Mouse (Mus musculus): ENCODE results near the gene Rlf. TPM values are rescaled to one million over a fixed set of nuclear protein-coding genes. Genes with fewer than 3 reads are reported as not detected.

Rlf gene
- polyA plus RNA-seq (2017; shearing (Covaris generic)) = 10 to 100 TPM; 35.4 to 44.6 TPM

DNA sequence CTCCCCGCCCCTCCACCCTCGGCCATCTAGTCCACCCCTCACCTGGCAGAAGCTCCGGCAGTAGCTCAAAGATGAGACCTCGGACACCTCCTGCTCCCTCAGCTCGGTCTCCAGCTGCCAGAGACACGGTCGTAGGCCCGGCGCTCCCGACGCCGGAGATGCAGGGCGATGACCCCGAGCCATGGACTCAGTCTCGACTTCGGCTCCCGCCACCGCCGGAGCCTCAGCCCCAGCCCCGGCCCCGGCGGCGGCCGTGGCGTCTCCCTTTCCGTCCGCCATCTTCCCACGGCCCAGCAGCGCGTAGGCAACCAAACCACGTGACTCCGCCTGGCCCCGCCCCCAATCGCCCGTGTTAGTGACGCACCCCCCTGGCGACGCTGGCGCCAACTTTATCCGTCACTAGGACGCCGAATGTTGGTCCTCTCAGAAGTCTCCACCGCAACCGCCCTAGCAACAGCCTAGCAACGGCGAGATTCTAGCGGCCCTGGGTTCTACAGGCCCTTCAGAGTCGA, at the start of gene Rlf:
TSS of gene Rlf (minus strand) at position 292 of the 512 bp plus-strand sequence.

DNA sequence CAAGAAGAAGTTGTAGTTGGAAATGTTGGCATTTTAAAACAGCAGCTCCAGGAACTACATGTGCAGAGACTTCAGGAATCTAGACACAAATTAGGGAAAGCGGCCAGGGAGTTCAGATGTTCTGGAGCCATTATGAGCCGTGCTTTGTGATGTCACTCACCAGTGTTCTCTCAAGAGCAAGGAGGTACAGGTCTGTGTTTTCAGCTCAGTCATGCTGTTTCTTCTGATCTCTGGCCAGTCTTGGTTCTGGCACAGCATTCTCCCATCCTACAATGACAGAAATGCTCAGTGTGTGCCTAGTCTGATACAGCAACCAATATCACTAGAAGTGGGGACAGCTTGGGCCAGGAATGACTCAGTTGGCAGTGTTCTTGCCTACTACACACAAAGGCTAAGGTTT, 105.8 kb downstream of the Rlf start, which contains the start of gene Tmco2:
TSS of gene Tmco2 (minus strand) at position 101 of the 400 bp plus-strand sequence.

DNA sequence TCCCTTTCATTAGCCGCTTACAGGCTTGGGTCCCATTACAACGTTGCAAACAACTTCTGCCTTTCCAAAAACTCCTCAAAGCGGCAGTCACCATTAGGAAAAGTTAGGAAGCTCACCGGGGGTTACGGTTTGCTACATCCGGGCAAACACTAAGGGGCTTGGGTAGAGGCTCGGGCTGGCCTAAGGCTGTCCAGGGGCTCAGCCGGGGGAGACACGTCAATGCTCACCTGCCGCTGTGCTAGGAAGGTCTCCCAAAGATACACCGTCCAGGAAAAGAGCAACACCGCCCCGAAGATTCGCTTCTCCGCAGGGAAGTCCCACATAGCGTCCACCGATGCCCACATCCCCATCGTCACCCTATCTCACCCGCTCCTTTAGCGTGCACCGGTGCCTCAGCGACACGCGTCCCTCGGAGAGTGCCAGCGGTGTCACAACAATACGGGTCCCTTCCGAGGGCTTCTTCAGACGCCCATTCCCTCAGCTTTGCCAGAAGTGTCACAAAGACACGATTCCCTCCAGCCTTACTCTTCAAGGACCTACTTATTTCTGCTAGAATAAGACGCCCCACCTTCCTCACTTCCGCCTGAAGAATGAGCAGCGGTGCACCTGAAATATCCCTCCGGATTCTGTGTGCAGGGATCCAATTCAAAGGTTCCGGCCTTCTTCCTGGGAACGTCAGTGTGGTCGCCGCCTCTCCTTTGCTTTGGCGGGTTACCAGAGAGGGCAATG, 117.1 kb downstream of the Rlf start, which contains the start of gene Zmpste24:
TSS of gene Zmpste24 (minus strand) at position 592 of the 729 bp plus-strand sequence.

Other genes starting within 250 kb of the Rlf start
- gene Smap2, start 197.8 kb downstream of the Rlf start, polyA plus RNA-seq (2017; shearing (Covaris generic)) = 10 to 100 TPM; 60.6 to 82.5 TPM
- under 1 TPM; 0.12 to 0.20 TPM for gene Col9a2, start 175.7 kb downstream of the Rlf start, polyA plus RNA-seq (2017; shearing (Covaris generic))
- gene Zmpste24, start 116.8 kb downstream of the Rlf start, polyA plus RNA-seq (2017; shearing (Covaris generic)) = 10 to 100 TPM; 48.6 to 59.0 TPM
- gene Tmco2, start 105.9 kb downstream of the Rlf start, polyA plus RNA-seq (2017; shearing (Covaris generic)) = not detected
- gene Gm12888, start 109.8 kb upstream of the Rlf start, polyA plus RNA-seq (2017; shearing (Covaris generic)) = under 1 TPM in 1 of 2 experiments, not detected in 1; 0.64 TPM
- gene Gm12886, start 208.0 kb upstream of the Rlf start, polyA plus RNA-seq (2017; shearing (Covaris generic)) = under 1 TPM in 1 of 2 experiments, not detected in 1; 0.58 TPM